Mouse (Mus musculus) embryonic fibroblast, embryonic 13.5 days (primary cell): ENCODE results near the gene Sipa1l3.

Source experiments
- CTCF ChIP-seq: IDR thresholded peaks from 2 replicates; pipeline ENCODE4 v1.5.1; 2011; ENCODE audit warnings: mild to moderate bottlenecking, control low read depth, low read length, moderate library complexity, borderline replicate concordance; ENCODE audit not compliant: insufficient read depth
- POLR2A ChIP-seq: IDR thresholded peaks from 2 replicates; pipeline ENCODE4 v1.6.1; 2011; ENCODE audit warnings: low read depth, mild to moderate bottlenecking, control low read depth, low read length, moderate library complexity

GRCm38 (mm10) chr7:29397486-29397885 is 121.0 kb downstream of the Sipa1l3 start:
- no peak for TF ChIP-seq POLR2A
- no peak for TF ChIP-seq CTCF
